21 mouse cellular contexts compared by ENCODE assay signal in genomic region chr17:28433029-28433428, GRCm38 (mm10).
DNase-seq lines count a peak whose midpoint lies in the region; ATAC-seq and TF ChIP-seq lines count a peak whose summit lies in the region.
"Had no signal": no experiment of that assay in that cellular context is flagged by ENCODE, and none has a peak within 500 bp of the region (broad histone marks: within the 10 kb centered on the region; RNA-seq: fewer than 3 reads in every experiment).

No protein-coding gene starts in this region.

- no peak overlapping the region for H3K4me3 ChIP-seq in heart, adult 2 months
- H3K4me3 ChIP-seq in neural tube, embryonic 15.5 days (replicated peaks) = no peak overlapping the region
- H3K4me3 ChIP-seq: embryonic facial prominence, embryonic 12.5 days; embryonic facial prominence, embryonic 15.5 days; forebrain, embryonic 13.5 days; hindbrain, embryonic 12.5 days; hindbrain, embryonic 15.5 days; intestine, embryonic 15.5 days had no signal

- no peak for TF ChIP-seq EP300 in heart, adult 2 months (IDR thresholded peaks at IDR 0.05; ENCODE audit: insufficient read depth, low read depth, low read length)

- no peak overlapping the region for H3K27ac ChIP-seq in heart, adult 2 months
- no peak overlapping the region for H3K27ac ChIP-seq in neural tube, embryonic 15.5 days (replicated peaks)
- H3K27ac ChIP-seq: embryonic facial prominence, embryonic 12.5 days; embryonic facial prominence, embryonic 15.5 days; forebrain, embryonic 13.5 days; hindbrain, embryonic 12.5 days; hindbrain, embryonic 15.5 days; intestine, embryonic 15.5 days had no signal

- H3K4me1 ChIP-seq in heart, adult 2 months (ENCODE audit: control insufficient read depth, insufficient read depth, low read length) = peaks cover 12% of the 10 kb centered on the region
- no peaks in the 10 kb centered on the region for H3K4me1 ChIP-seq in neural tube, embryonic 15.5 days
- H3K4me1 ChIP-seq: embryonic facial prominence, embryonic 12.5 days; forebrain, embryonic 13.5 days; hindbrain, embryonic 12.5 days; hindbrain, embryonic 15.5 days had no signal

- H3K9ac ChIP-seq in heart, adult 2 months (ENCODE audit: low read depth, low read length) = no peak overlapping the region
- no peak overlapping the region for H3K9ac ChIP-seq in neural tube, embryonic 15.5 days (replicated peaks)
- H3K9ac ChIP-seq: embryonic facial prominence, embryonic 12.5 days; embryonic facial prominence, embryonic 15.5 days; forebrain, embryonic 13.5 days; hindbrain, embryonic 12.5 days; hindbrain, embryonic 15.5 days; intestine, embryonic 15.5 days had no signal

- intact Hi-C loops in heart, adult 2 months (cut with DNase I) = loop anchor here (2.0 kb wide), 1 partner anchor 26 kb away; no protein-coding TSS in a partner anchor

- peaks cover 7% of the 10 kb centered on the region for H3K36me3 ChIP-seq in heart, adult 2 months (ENCODE audit: control insufficient read depth, insufficient read depth, low read length)
- peaks cover 3% of the 10 kb centered on the region; the same call in 1 of the 2 replicates for H3K36me3 ChIP-seq in neural tube, embryonic 15.5 days
- H3K36me3 ChIP-seq: intestine, embryonic 15.5 days had no signal

- H3K27me3 ChIP-seq in heart, adult 2 months (ENCODE audit: control insufficient read depth, insufficient read depth, low read length) = no peaks in the 10 kb centered on the region
- H3K27me3 ChIP-seq in neural tube, embryonic 15.5 days (replicated peaks) = no peaks in the 10 kb centered on the region
- H3K27me3 ChIP-seq: embryonic facial prominence, embryonic 12.5 days; embryonic facial prominence, embryonic 15.5 days; forebrain, embryonic 13.5 days; hindbrain, embryonic 12.5 days; hindbrain, embryonic 15.5 days; intestine, embryonic 15.5 days had no signal

- no peaks in the 10 kb centered on the region for H3K79me2 ChIP-seq in heart, adult 2 months (replicated peaks; ENCODE audit: control insufficient read depth, insufficient read depth, low read length)

- WGBS in heart, adult 2 months = 87% methylated on average over 6 of the region's 6 CpGs
- 94% methylated on average over 6 of the region's 6 CpGs for WGBS in neural tube, embryonic 15.5 days

- TF ChIP-seq CTCF in heart, adult 2 months (IDR thresholded peaks at IDR 0.05) = no peak

- ATAC-seq in granulocyte monocyte progenitor cell, adult 5-6 weeks (replicated peaks; ENCODE audit: poor library complexity, severe bottlenecking) = peak; percentile 64
- peak; percentile 56; the same call in 1 of the 2 replicates for ATAC-seq in megakaryocyte progenitor cell, adult 5-6 weeks (replicated peaks; ENCODE audit: poor library complexity)
- no peak for ATAC-seq in neural tube, embryonic 15.5 days (ENCODE audit: low FRiP score)
- ATAC-seq: CD4-positive, CD25-positive, alpha-beta regulatory T cell, adult 4 months; forebrain, embryonic 13.5 days; forebrain, embryonic 16.5 days; intestine, embryonic 15.5 days had no signal

- no peak overlapping the region for H3K4me2 ChIP-seq in neural tube, embryonic 15.5 days
- H3K4me2 ChIP-seq: embryonic facial prominence, embryonic 12.5 days; embryonic facial prominence, embryonic 15.5 days; forebrain, embryonic 13.5 days; heart, embryonic 11.5 days; hindbrain, embryonic 12.5 days; hindbrain, embryonic 15.5 days; intestine, embryonic 15.5 days had no signal

- DNase-seq in heart, adult 11 months = peak; percentile 88
- DNase-seq in heart, adult 2 months = no peak
- DNase-seq in layer of hippocampus, adult 18-20 months (ENCODE audit: low spot score in 2 of 2) = no peak
- DNase-seq: adrenal gland, adult 2 months; adrenal gland, postnatal 36 days; cerebellum, adult 18-20 months; cerebellum, adult 9-10 months; cerebellum, postnatal 14 days; gastrocnemius, postnatal 14 days had no signal

- H3K9me3 ChIP-seq in neural tube, embryonic 15.5 days (replicated peaks) = no peaks in the 10 kb centered on the region
- H3K9me3 ChIP-seq: embryonic facial prominence, embryonic 12.5 days; embryonic facial prominence, embryonic 15.5 days; forebrain, embryonic 13.5 days; hindbrain, embryonic 12.5 days; hindbrain, embryonic 15.5 days; intestine, embryonic 15.5 days had no signal

- no peak for TF ChIP-seq POLR2A in heart, adult 2 months (IDR thresholded peaks at IDR 0.05; ENCODE audit: insufficient read depth, low read depth, low read length)
